Comparison of ENCODE assay signal across 27 mouse cellular contexts in the genomic region with DNA sequence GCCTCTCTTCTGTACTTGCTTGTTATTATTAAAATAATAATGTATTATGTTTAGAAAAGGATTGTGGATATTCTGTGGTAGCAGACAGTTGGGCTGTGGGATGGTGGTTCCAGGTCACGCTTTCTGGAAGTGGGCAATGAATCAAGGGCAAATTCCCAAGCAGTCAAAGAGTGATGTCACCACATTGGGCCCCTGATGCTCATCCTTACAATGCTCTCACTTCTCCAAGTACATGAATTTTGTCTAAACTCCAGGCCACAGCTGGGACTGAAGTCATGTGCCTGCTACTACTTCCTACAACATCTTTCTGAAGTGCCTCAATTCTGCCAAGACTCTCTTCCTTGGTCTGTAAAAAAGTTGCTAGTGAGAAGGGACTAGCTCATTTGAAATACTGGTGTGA. TPM values are rescaled to one million over a fixed set of nuclear protein-coding genes. Genes with fewer than 3 reads are reported as not detected.
A peak's percentile ranks its signal among the peaks of the same experiment; 100 is the strongest.
DNase-seq lines count a peak whose midpoint lies in the region; ATAC-seq and TF ChIP-seq lines count a peak whose summit lies in the region.
"Had no signal": no experiment of that assay in that cellular context is flagged by ENCODE, and none has a peak within 500 bp of the region (broad histone marks: within the 10 kb centered on the region; RNA-seq: fewer than 3 reads in every experiment).

No protein-coding gene starts in this region.

- no peak for TF ChIP-seq EP300 in stomach, postnatal 0 days (optimal IDR thresholded peaks at IDR 0.05)

- H3K4me3 ChIP-seq in heart, embryonic 13.5 days, result no peak overlapping the region
- H3K4me3 ChIP-seq in heart, embryonic 16.5 days (ENCODE audit: low read length), result no peak overlapping the region
- no peak overlapping the region for H3K4me3 ChIP-seq in stomach, embryonic 15.5 days (replicated peaks)
- H3K4me3 ChIP-seq in stomach, postnatal 0 days (ENCODE audit: low read depth, low read length), result no peak overlapping the region
- H3K4me3 ChIP-seq: embryonic facial prominence, embryonic 10.5 days; embryonic facial prominence, embryonic 13.5 days; erythroblast, embryonic 14.5 days; forebrain, embryonic 12.5 days; forebrain, embryonic 15.5 days had no signal

- intact Hi-C loops in heart, postnatal 36 days (cut with DNase I), result loop anchor here (2.0 kb wide), 1 partner anchor 59 kb away; the partner anchor contains the start of gene Meis1

- H3K36me3 ChIP-seq in heart, embryonic 13.5 days, result no peaks in the 10 kb centered on the region; the same call in 1 of the 2 replicates
- no peaks in the 10 kb centered on the region for H3K36me3 ChIP-seq in heart, embryonic 16.5 days (ENCODE audit: control insufficient read depth, insufficient read depth)
- no peaks in the 10 kb centered on the region for H3K36me3 ChIP-seq in stomach, embryonic 15.5 days
- H3K36me3 ChIP-seq in stomach, postnatal 0 days (ENCODE audit: control insufficient read depth, insufficient read depth, low read length), result no peaks in the 10 kb centered on the region; the same call in 1 of the 2 replicates
- H3K36me3 ChIP-seq: embryonic facial prominence, embryonic 13.5 days; forebrain, embryonic 12.5 days; forebrain, embryonic 15.5 days had no signal

- DNase-seq in heart, postnatal 36 days, result no peak
- no peak for DNase-seq in heart, adult 9 months (ENCODE audit: low spot score in 2 of 2)
- no peak for DNase-seq in stomach, postnatal 0 days (ENCODE audit: low spot score)
- DNase-seq: adrenal gland, adult 8-10 months; adrenal gland, postnatal 25 days; cerebellum, adult 8-10 months; cerebellum, postnatal 10 days; cerebellum, postnatal 36 days; embryo, embryonic 11 days; gastrocnemius, postnatal 25 days; heart, postnatal 4 days; kidney, adult 18-20 months; kidney, adult 9 months had no signal

- no peaks in the 10 kb centered on the region for H3K27me3 ChIP-seq in heart, embryonic 13.5 days (replicated peaks)
- H3K27me3 ChIP-seq in heart, embryonic 16.5 days (ENCODE audit: control insufficient read depth, insufficient read depth, low read length), result no peaks in the 10 kb centered on the region
- H3K27me3 ChIP-seq in stomach, embryonic 15.5 days (replicated peaks), result no peaks in the 10 kb centered on the region
- H3K27me3 ChIP-seq in stomach, postnatal 0 days (ENCODE audit: control insufficient read depth, insufficient read depth, low read length), result no peaks in the 10 kb centered on the region
- H3K27me3 ChIP-seq: embryonic facial prominence, embryonic 13.5 days; forebrain, embryonic 15.5 days had no signal

- 54% methylated on average over 1 of the region's 1 CpGs for whole genome bisulfite sequencing in heart, embryonic 13.5 days
- WGBS in heart, embryonic 16.5 days, result 85% methylated on average over 1 of the region's 1 CpGs
- WGBS in stomach, embryonic 15.5 days, result 70% methylated on average over 1 of the region's 1 CpGs
- 46% methylated on average over 1 of the region's 1 CpGs for WGBS in stomach, postnatal 0 days

- peak overlapping the region; percentile 89 for H3K27ac ChIP-seq in heart, embryonic 13.5 days (replicated peaks)
- peak overlapping the region; percentile 37; the same call in 1 of the 2 replicates for H3K27ac ChIP-seq in heart, embryonic 16.5 days (ENCODE audit: low read length)
- H3K27ac ChIP-seq in stomach, embryonic 15.5 days, result 0 out of 2 replicates have a peak overlapping the region, but pooled peaks have one; percentile 4
- no peak overlapping the region for H3K27ac ChIP-seq in stomach, postnatal 0 days (replicated peaks)
- H3K27ac ChIP-seq: embryonic facial prominence, embryonic 10.5 days; embryonic facial prominence, embryonic 13.5 days; forebrain, embryonic 12.5 days; forebrain, embryonic 15.5 days; hindbrain, embryonic 14.5 days; hindbrain, postnatal 0 days had no signal

- H3K4me1 ChIP-seq in heart, embryonic 13.5 days, result peaks cover 96% of the 10 kb centered on the region
- H3K4me1 ChIP-seq in heart, embryonic 16.5 days (ENCODE audit: control insufficient read depth, insufficient read depth, low read length), result peaks cover 77% of the 10 kb centered on the region
- H3K4me1 ChIP-seq in stomach, embryonic 15.5 days, result peaks cover 38% of the 10 kb centered on the region
- H3K4me1 ChIP-seq in stomach, postnatal 0 days (replicated peaks; ENCODE audit: control insufficient read depth, insufficient read depth), result peaks cover 16% of the 10 kb centered on the region

- H3K9ac ChIP-seq in heart, embryonic 13.5 days, result no peak overlapping the region
- H3K9ac ChIP-seq in heart, embryonic 16.5 days (ENCODE audit: low read length), result no peak overlapping the region
- no peak overlapping the region for H3K9ac ChIP-seq in stomach, embryonic 15.5 days
- H3K9ac ChIP-seq in stomach, postnatal 0 days (ENCODE audit: low read length), result no peak overlapping the region
- H3K9ac ChIP-seq: embryonic facial prominence, embryonic 13.5 days; forebrain, embryonic 12.5 days; forebrain, embryonic 15.5 days; hindbrain, embryonic 14.5 days had no signal

- H3K9me3 ChIP-seq in heart, embryonic 13.5 days, result no peaks in the 10 kb centered on the region
- no peaks in the 10 kb centered on the region for H3K9me3 ChIP-seq in heart, embryonic 16.5 days (replicated peaks; ENCODE audit: control insufficient read depth, low read length)
- H3K9me3 ChIP-seq in stomach, embryonic 15.5 days, result no peaks in the 10 kb centered on the region
- no peaks in the 10 kb centered on the region for H3K9me3 ChIP-seq in stomach, postnatal 0 days (ENCODE audit: control insufficient read depth, low read length)
- H3K9me3 ChIP-seq: embryonic facial prominence, embryonic 10.5 days; embryonic facial prominence, embryonic 13.5 days; forebrain, embryonic 12.5 days; forebrain, embryonic 15.5 days had no signal

- H3K4me2 ChIP-seq in heart, embryonic 13.5 days, result no peak overlapping the region
- H3K4me2 ChIP-seq in heart, embryonic 16.5 days (ENCODE audit: low read depth, low read length), result no peak overlapping the region
- no peak overlapping the region for H3K4me2 ChIP-seq in stomach, embryonic 15.5 days
- no peak overlapping the region for H3K4me2 ChIP-seq in stomach, postnatal 0 days (replicated peaks; ENCODE audit: low read depth)
- H3K4me2 ChIP-seq: embryonic facial prominence, embryonic 13.5 days; forebrain, embryonic 12.5 days; forebrain, embryonic 15.5 days; hindbrain, embryonic 14.5 days had no signal

- TF ChIP-seq CTCF in stomach, postnatal 0 days (IDR thresholded peaks at IDR 0.05; ENCODE audit: low read depth), result no peak

- ATAC-seq in heart, embryonic 13.5 days (ENCODE audit: extremely low read depth, insufficient number of reproducible peaks, low FRiP score, low TSS enrichment), result no peak
- ATAC-seq in heart, embryonic 16.5 days (replicated peaks; ENCODE audit: extremely low read depth, insufficient read depth, low FRiP score), result no peak
- no peak for ATAC-seq in stomach, embryonic 15.5 days (ENCODE audit: insufficient read depth, low FRiP score, low read depth)
- no peak for ATAC-seq in stomach, postnatal 0 days (ENCODE audit: low FRiP score, low TSS enrichment)
- ATAC-seq: activated CD4-positive, CD25-positive, alpha-beta regulatory T cell, adult 4 months; CD4-positive, CD25-positive, alpha-beta regulatory T cell, adult 4 months; forebrain, embryonic 15.5 days; hindbrain, postnatal 0 days; inflammation-experienced regulatory T-cells, adult 6 months; intestine, embryonic 16.5 days had no signal

RNA-seq across cellular contexts. Expression of gene Meis1, which starts 59.3 kb away (rescaled TPM):
- polyA plus RNA-seq in heart, embryonic 13.5 days (2015; fragmentation: Nextera tagmentation; extraction: Ambion mirVana), result 65.4 and 68.5 TPM in 2 replicates
- total RNA-seq in heart, postnatal 36 days (2021), result 10 to 100 TPM; 22.4 to 31.4 TPM
- 59.8 and 61.6 TPM in 2 replicates for polyA plus RNA-seq in heart, embryonic 16.5 days (2015; fragmentation: Nextera tagmentation; extraction: Ambion mirVana)
- polyA plus RNA-seq in stomach, embryonic 15.5 days (2015; fragmentation: Nextera tagmentation; extraction: Ambion mirVana), result 139 and 150 TPM in 2 replicates
- 48.5 and 50.2 TPM in 2 replicates for polyA plus RNA-seq in stomach, postnatal 0 days (2015; fragmentation: Nextera tagmentation; extraction: Ambion mirVana)
